Mouse (Mus musculus) G1E (cell line): ENCODE data around the gene Ccr4. TPM values are rescaled to one million over a fixed set of nuclear protein-coding genes. Genes with fewer than 3 reads are reported as not detected.

Experiments
- ATAC-seq: 2 replicates; pipeline ENCODE4 v1.8.0; 2016; ENCODE audit warnings: mild to moderate bottlenecking; ENCODE audit not compliant: insufficient number of reproducible peaks, poor library complexity, low FRiP score, severe bottlenecking; ENCODE audit errors: extremely low read depth
- DNase-seq: peaks from one replicate; pipeline ENCODE4 v3.0.0; 2012; ENCODE audit warnings: low spot score
- H3K27me3 ChIP-seq: 2 replicates; pipeline ENCODE4 v1.6.1; 2012; ENCODE audit warnings: mild to moderate bottlenecking, low read length, inconsistent platforms; ENCODE audit not compliant: insufficient read depth
- H3K36me3 ChIP-seq: replicated peaks from 2 replicates; pipeline ENCODE3; 2012; ENCODE audit warnings: mild to moderate bottlenecking, inconsistent platforms
- H3K4me1 ChIP-seq: 2 replicates; pipeline ENCODE4 v1.6.1; 2012; ENCODE audit warnings: low read depth, low read length, inconsistent platforms, mixed read lengths; ENCODE audit not compliant: insufficient read depth
- H3K4me3 ChIP-seq: 2 replicates; pipeline ENCODE4 v1.5.1; 2012; ENCODE audit warnings: low read depth, mild to moderate bottlenecking, inconsistent platforms, low read length, moderate library complexity, mixed read lengths
- H3K9me3 ChIP-seq: replicated peaks from 2 replicates; pipeline ENCODE4 v1.6.1; 2012; ENCODE audit warnings: inconsistent platforms
- CTCF ChIP-seq: IDR thresholded peaks from 2 replicates; pipeline ENCODE4 v1.5.1; 2012; ENCODE audit warnings: low read depth, low read length, inconsistent platforms, mixed read lengths
- GATA1 ChIP-seq: IDR thresholded peaks from 2 replicates; pipeline ENCODE4 v1.6.1; 2012; ENCODE audit warnings: borderline replicate concordance, low read length, inconsistent platforms, mixed read lengths
- GATA2 ChIP-seq: IDR thresholded peaks from 2 replicates; pipeline ENCODE4 v1.6.1; 2012; ENCODE audit warnings: low read depth, low read length, inconsistent platforms, borderline replicate concordance
- POLR2AphosphoS5 ChIP-seq: IDR thresholded peaks from 2 replicates; pipeline ENCODE4 v1.6.1; 2012; ENCODE audit warnings: low read depth, low read length, inconsistent platforms; ENCODE audit not compliant: insufficient replicate concordance
- TAL1 ChIP-seq: conservative IDR thresholded peaks from 2 replicates; pipeline ENCODE4 v1.6.1; 2012; ENCODE audit warnings: low read depth, low read length, inconsistent platforms, mixed read lengths
- polyA plus RNA-seq: library from polyadenylated mRNA; stranded (reverse); fragments of >175 nt; gene quantifications from 2 replicates; pipeline ENCODE4 v1.2.3, GENCODE M21; 2012
- total RNA-seq, 2 experiments: library from RNA; stranded (forward) in 1 of 2; stranded (reverse) in 1 of 2; fragments of 200-1000 nt in 1 of 2; fragments of >200 nt in 1 of 2; fragmentation: Nextera tagmentation in 1 of 2; gene quantifications; 2 replicates each; pipeline ENCODE4 v1.2.3; 2014 to 2017

The Ccr4 gene
- total and polyA plus RNA-seq, 3 experiments = not detected

DNA sequence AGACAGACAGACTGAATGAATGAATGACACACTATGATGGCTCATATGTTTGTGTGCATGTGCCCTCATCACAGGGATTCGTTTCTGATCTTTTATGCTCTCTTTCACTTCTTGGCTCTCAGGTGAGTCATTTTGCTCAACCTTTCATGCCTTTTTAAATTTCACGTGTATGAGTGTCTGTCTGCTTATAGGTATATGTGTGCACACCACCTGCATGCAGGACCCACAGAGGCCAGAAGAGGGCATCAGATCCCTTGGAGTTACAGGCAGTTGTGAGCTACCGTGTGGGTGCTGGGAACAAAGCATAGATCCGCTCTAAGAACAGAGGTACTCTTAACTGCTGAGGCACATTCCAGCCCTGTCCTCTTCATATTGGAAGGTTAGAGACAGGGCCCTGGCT is 36.0 kb downstream of the Ccr4 start:
- H3K27me3 ChIP-seq = no peaks in the 10 kb centered on the region
- no peaks in the 10 kb centered on the region for H3K4me1 ChIP-seq
- H3K36me3 ChIP-seq = peaks cover 29% of the 10 kb centered on the region
- DNase-seq = no peak
- no peak overlapping the region for H3K4me3 ChIP-seq
- H3K9me3 ChIP-seq = no peaks in the 10 kb centered on the region
- ATAC-seq = no peak
- TF ChIP-seq POLR2AphosphoS5 (no peak), CTCF (no peak), GATA2 (no peak), GATA1 (no peak), TAL1 (no peak)

GRCm38 (mm10) chr9:114468217-114468616 is 36.5 kb downstream of the Ccr4 start:
- no peaks in the 10 kb centered on the region for H3K9me3 ChIP-seq
- H3K4me3 ChIP-seq = no peak overlapping the region
- peaks cover 28% of the 10 kb centered on the region for H3K36me3 ChIP-seq
- no peaks in the 10 kb centered on the region for H3K4me1 ChIP-seq
- DNase-seq = no peak
- H3K27me3 ChIP-seq = no peaks in the 10 kb centered on the region
- TF ChIP-seq TAL1 = no peak
- TF ChIP-seq CTCF = no peak
- no peak for TF ChIP-seq POLR2AphosphoS5
- TF ChIP-seq GATA2 = no peak
- no peak for TF ChIP-seq GATA1
- no peak for ATAC-seq

GRCm38 (mm10) chr9:114466871-114467270 is 37.8 kb downstream of the Ccr4 start:
- ATAC-seq = no peak
- H3K4me3 ChIP-seq = no peak overlapping the region
- H3K36me3 ChIP-seq = peaks cover 26% of the 10 kb centered on the region
- H3K9me3 ChIP-seq = no peaks in the 10 kb centered on the region
- H3K4me1 ChIP-seq = no peaks in the 10 kb centered on the region
- no peaks in the 10 kb centered on the region for H3K27me3 ChIP-seq
- DNase-seq = no peak
- TF ChIP-seq GATA2 (no peak), GATA1 (no peak), POLR2AphosphoS5 (no peak), TAL1 (no peak)

GRCm38 (mm10) chr9:114465442-114465841 is 39.3 kb downstream of the Ccr4 start:
- Histone ChIP-seq H3K9me3 (no peaks in the 10 kb centered on the region), H3K4me3 (no peak overlapping the region), H3K36me3 (peaks cover 35% of the 10 kb centered on the region), H3K4me1 (no peaks in the 10 kb centered on the region), H3K27me3 (no peaks in the 10 kb centered on the region)
- TF ChIP-seq GATA2 = no peak
- TF ChIP-seq CTCF = no peak
- no peak for TF ChIP-seq GATA1
- no peak for TF ChIP-seq POLR2AphosphoS5
- no peak for TF ChIP-seq TAL1
- no peak for ATAC-seq
- DNase-seq = no peak

DNA sequence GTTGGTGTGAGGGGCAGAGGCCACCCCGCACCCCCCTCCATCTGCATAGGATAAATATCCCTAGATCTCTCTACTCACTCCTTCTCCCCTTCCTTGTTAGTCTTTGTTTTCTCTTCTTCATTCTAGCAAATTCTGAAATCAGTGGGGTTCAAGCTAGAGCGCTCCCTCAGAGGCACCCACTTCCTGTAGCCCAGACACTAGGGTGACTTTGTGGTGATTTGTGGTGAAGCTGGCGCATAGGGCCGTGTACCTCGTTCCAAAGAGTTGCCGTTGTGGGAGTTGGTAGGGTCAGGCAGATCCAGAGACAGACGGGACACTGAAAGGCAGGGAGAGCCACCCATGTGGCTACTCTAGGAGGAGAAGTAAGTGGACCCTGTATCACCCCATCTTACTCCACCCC is 42.1 kb downstream of the Ccr4 start:
- no peaks in the 10 kb centered on the region for H3K9me3 ChIP-seq
- no peak overlapping the region for H3K4me3 ChIP-seq
- no peak for DNase-seq
- H3K4me1 ChIP-seq = no peaks in the 10 kb centered on the region
- no peak for ATAC-seq
- no peak for TF ChIP-seq TAL1
- no peak for TF ChIP-seq GATA1
- no peak for TF ChIP-seq GATA2
- no peak for TF ChIP-seq CTCF
- no peak for TF ChIP-seq POLR2AphosphoS5
- H3K27me3 ChIP-seq = no peaks in the 10 kb centered on the region
- H3K36me3 ChIP-seq = peaks cover 39% of the 10 kb centered on the region

GRCm38 (mm10) chr9:114458436-114458835 is 46.3 kb downstream of the Ccr4 start:
- H3K4me3 ChIP-seq = no peak overlapping the region
- TF ChIP-seq GATA1 = no peak
- no peak for TF ChIP-seq POLR2AphosphoS5
- TF ChIP-seq GATA2 = no peak
- H3K27me3 ChIP-seq = no peaks in the 10 kb centered on the region
- peaks cover 26% of the 10 kb centered on the region for H3K36me3 ChIP-seq
- no peaks in the 10 kb centered on the region for H3K4me1 ChIP-seq
- ATAC-seq = no peak
- no peak for DNase-seq
- H3K9me3 ChIP-seq = no peaks in the 10 kb centered on the region

- DNase-seq (no peak), ATAC-seq (no peak)
- TF ChIP-seq GATA1 (no peak), GATA2 (no peak), TAL1 (no peak), CTCF (no peak), POLR2AphosphoS5 (no peak)
- Histone ChIP-seq H3K4me1 (no peaks in the 10 kb centered on the region), H3K9me3 (no peaks in the 10 kb centered on the region), H3K4me3 (no peak overlapping the region), H3K36me3 (peaks cover 17% of the 10 kb centered on the region), H3K27me3 (no peaks in the 10 kb centered on the region)
These were observed 49.3 kb downstream of the Ccr4 start for GRCm38 (mm10) chr9:114455420-114455819.
